Mouse (Mus musculus) small intestine, adult 2 months (tissue): ENCODE measurements around the gene Nf1.

Experiments
- CTCF ChIP-seq: fragments of 200-500 bp; IDR thresholded peaks from 2 replicates; pipeline ENCODE4 v1.5.1; 2012; ENCODE audit warnings: low read depth, mild to moderate bottlenecking, control low read depth, inconsistent platforms, low read length, moderate library complexity, mixed read lengths; ENCODE audit not compliant: insufficient replicate concordance, insufficient read length; ENCODE audit errors: extremely low read depth
- POLR2A ChIP-seq: fragments of 200-500 bp; IDR thresholded peaks from 2 replicates; pipeline ENCODE4 v1.6.1; 2012; ENCODE audit warnings: low read depth, mild to moderate bottlenecking, control low read depth, inconsistent platforms, low read length, moderate library complexity

DNA sequence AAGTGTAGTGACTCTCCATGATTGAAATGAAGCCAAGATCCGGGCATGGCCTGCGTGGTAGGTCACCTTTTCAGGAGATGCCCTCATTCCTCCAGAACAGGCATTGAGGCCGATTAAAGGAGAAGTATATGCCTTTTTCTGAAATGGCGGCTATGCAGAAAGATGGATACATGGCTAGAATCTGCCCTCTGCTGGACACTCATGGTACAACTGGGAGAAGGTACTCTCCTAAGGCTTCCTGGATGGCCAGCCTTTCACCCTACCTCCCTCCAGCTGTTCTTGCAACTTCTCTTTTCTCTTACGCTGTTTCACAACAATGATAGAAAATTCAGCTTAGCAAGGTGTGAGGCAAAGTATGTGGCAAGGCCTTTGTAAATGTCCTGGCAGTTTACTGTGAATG lies 238.2 kb downstream of the Nf1 start:
- TF ChIP-seq POLR2A (no peak), CTCF (peak; percentile 64; the same call in 1 of the 2 replicates)
